Comparison of ENCODE assay signal across 9 mouse cellular contexts in the genomic region with DNA sequence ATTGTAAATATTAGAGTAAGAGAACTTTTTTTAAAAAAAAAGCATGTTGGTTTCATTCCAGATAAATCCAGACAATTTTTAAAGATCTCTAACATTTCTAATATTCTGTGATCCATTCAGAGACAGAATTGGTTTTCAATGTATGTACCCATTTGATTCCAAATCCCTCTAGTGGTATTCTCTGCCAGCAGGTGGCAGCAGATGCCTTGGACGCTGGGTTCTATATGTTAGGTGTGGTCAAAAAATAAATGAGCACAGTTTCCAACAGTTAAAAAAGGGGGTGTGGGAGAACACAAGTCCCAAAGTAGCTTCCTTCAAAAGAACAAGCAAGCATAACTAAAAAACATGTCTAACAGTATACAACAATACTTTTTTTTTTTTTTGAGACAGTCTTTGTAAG. TPM values are rescaled to one million over a fixed set of nuclear protein-coding genes. Genes with fewer than 3 reads are reported as not detected.
DNase-seq lines count a peak whose midpoint lies in the region; ATAC-seq and TF ChIP-seq lines count a peak whose summit lies in the region.
"Had no signal": no experiment of that assay in that cellular context is flagged by ENCODE, and none has a peak within 500 bp of the region (broad histone marks: within the 10 kb centered on the region; RNA-seq: fewer than 3 reads in every experiment).

No protein-coding gene starts in this region.

- no peaks in the 10 kb centered on the region for H3K9me3 ChIP-seq in MEL (replicated peaks; ENCODE audit: insufficient read depth, low read length)
- H3K9me3 ChIP-seq in liver, embryonic 14.5 days (ENCODE audit: control insufficient read depth, low read length), result no peaks in the 10 kb centered on the region

- WGBS in liver, embryonic 14.5 days (ENCODE audit: insufficient replicate concordance), result 0% methylated on average over 1 of the region's 1 CpGs

- TF ChIP-seq CTCF in MEL (IDR thresholded peaks at IDR 0.05 in 2 of 3, conservative IDR thresholded peaks at IDR 0.05 in 1 of 3; ENCODE audit: control insufficient read depth in 1 of 3, insufficient read depth in 1 of 3, low read depth in 2 of 3, low read length in 3 of 3, poor library complexity in 1 of 3, severe bottlenecking in 1 of 3), result peak; percentile 32 to 60 (median 55); a peak in 5 of 6 replicates
- peak; percentile 58 for TF ChIP-seq CTCF in liver, embryonic 14.5 days (IDR thresholded peaks at IDR 0.05; ENCODE audit: low read depth)

- peak; percentile 43 for TF ChIP-seq RAD21 in MEL (IDR thresholded peaks at IDR 0.05; ENCODE audit: low read depth, low read length)

- peak; percentile 24 for DNase-seq in CD4-positive, CD25-positive, alpha-beta regulatory T cell, adult 2 months (ENCODE audit: low read depth, low spot score)
- DNase-seq in layer of hippocampus, adult 11-12 months (ENCODE audit: low spot score), result peak; percentile 64
- DNase-seq in layer of hippocampus, postnatal 10 days (ENCODE audit: low spot score in 2 of 2), result no peak
- DNase-seq in MEL (ENCODE audit: low read depth, low spot score), result peak; percentile 22
- peak; percentile 76 for DNase-seq in embryo, embryonic 11 days
- DNase-seq in liver, embryonic 14.5 days (ENCODE audit: low read depth in 3 of 3, low spot score in 3 of 3), result peak; percentile 5 to 20 (median 11)

- no peak for TF ChIP-seq EP300 in MEL (IDR thresholded peaks at IDR 0.05; ENCODE audit: low read depth in 1 of 2, low read length in 2 of 2)
- no peak for TF ChIP-seq EP300 in liver, embryonic 14.5 days (IDR thresholded peaks at IDR 0.05; ENCODE audit: low read depth)

- no peaks in the 10 kb centered on the region for H3K36me3 ChIP-seq in MEL (ENCODE audit: control insufficient read depth in 1 of 2, insufficient read depth in 2 of 2, low read length in 2 of 2)
- no peaks in the 10 kb centered on the region for H3K36me3 ChIP-seq in liver, embryonic 14.5 days (replicated peaks; ENCODE audit: control insufficient read depth, insufficient read depth, low read depth)

- no peak overlapping the region for H3K4me2 ChIP-seq in liver, embryonic 14.5 days (ENCODE audit: low read depth)

- no peak for TF ChIP-seq POLR2A in MEL (IDR thresholded peaks at IDR 0.05; ENCODE audit: control insufficient read depth in 1 of 2, insufficient read depth in 1 of 2, low read depth in 1 of 2, low read length in 2 of 2, poor library complexity in 1 of 2)

- no peaks in the 10 kb centered on the region for H3K27me3 ChIP-seq in MEL (ENCODE audit: control insufficient read depth in 1 of 2, insufficient read depth in 2 of 2, low read length in 2 of 2)
- H3K27me3 ChIP-seq in liver, embryonic 14.5 days (ENCODE audit: control insufficient read depth, insufficient read depth, low read length), result no peaks in the 10 kb centered on the region

- no peaks in the 10 kb centered on the region for H3K79me2 ChIP-seq in MEL (ENCODE audit: control insufficient read depth, insufficient read depth, low read length, poor library complexity)

- no peak overlapping the region for H3K4me3 ChIP-seq in MEL (ENCODE audit: control insufficient read depth in 1 of 2, insufficient read depth in 1 of 2, low read depth in 2 of 2, low read length in 2 of 2)
- H3K4me3 ChIP-seq in liver, embryonic 14.5 days (ENCODE audit: insufficient read depth in 1 of 2, low read depth in 2 of 2, low read length in 2 of 2), result no peak overlapping the region

- no peak overlapping the region for H3K27ac ChIP-seq in MEL (ENCODE audit: control insufficient read depth, low read depth, low read length)
- H3K27ac ChIP-seq in liver, embryonic 14.5 days, result no peak overlapping the region
- H3K27ac ChIP-seq: macrophage had no signal

- no peaks in the 10 kb centered on the region for H3K4me1 ChIP-seq in MEL (ENCODE audit: control insufficient read depth in 1 of 2, insufficient read depth in 2 of 2, low read length in 2 of 2)
- H3K4me1 ChIP-seq in liver, embryonic 14.5 days (replicated peaks; ENCODE audit: control insufficient read depth in 2 of 2, insufficient read depth in 2 of 2, low read length in 1 of 2), result peaks cover 0 to 9% of the 10 kb centered on the region in 2 experiments; a peak in 2 of 4 replicates

- no peak overlapping the region for H3K9ac ChIP-seq in MEL (ENCODE audit: control insufficient read depth, low read depth, low read length, poor library complexity, severe bottlenecking)
- no peak overlapping the region for H3K9ac ChIP-seq in liver, embryonic 14.5 days (replicated peaks)

- no peak for ATAC-seq in CD4-positive, CD25-positive, alpha-beta regulatory T cell, adult 4 months
- no peak for ATAC-seq in liver, embryonic 14.5 days (ENCODE audit: insufficient read depth)
- no peak for ATAC-seq in erythroid progenitor cell, adult 5-6 weeks (replicated peaks; ENCODE audit: low FRiP score, poor library complexity, severe bottlenecking)

TF ChIP-seq in MEL, 35 proteins besides CTCF, POLR2A, EP300 and RAD21:
- TF ChIP-seq SMC3 (IDR thresholded peaks at IDR 0.05; ENCODE audit: low read depth, low read length), result peak; percentile 43
- no peak for TF ChIP-seq GABPA (IDR thresholded peaks at IDR 0.05; ENCODE audit: low read depth, low read length)

RNA-seq across cellular contexts. Expression of gene Kalrn, which starts 41.8 kb away (rescaled TPM):
- polyA plus RNA-seq in CD4-positive, CD25-positive, alpha-beta regulatory T cell, adult 4 months (2017; shearing (Covaris generic)), result under 1 TPM in 1 of 2 experiments, not detected in 1; 0.42 TPM
- total RNA-seq in layer of hippocampus, postnatal 10 days (2021), result 100 to 1,000 TPM; 312 to 341 TPM
- total RNA-seq in MEL (2012; rRNA removed), result 9.5 and 10.4 TPM in 2 replicates
- 10 to 100 TPM in 1 of 2 experiments, not detected in 1; 11.8 TPM for polyA plus RNA-seq in MEL (2012; ENCODE audit: insufficient read depth in 1 of 2, insufficient read length in 2 of 2, low read depth in 1 of 2, low replicate concordance in 2 of 2, missing spikeins in 1 of 2)
- polyA plus RNA-seq in liver, embryonic 14.5 days (2012; rRNA removed), result 5.1 and 7.2 TPM in 2 replicates
- 8.5 and 11.6 TPM in 2 replicates for polyA plus RNA-seq in liver, embryonic 14.5 days (2014; fragmentation: Nextera tagmentation; extraction: Ambion mirVana)
- 1.1 TPM in 1 of 2 replicates, not detected in the other for total RNA-seq in erythroid progenitor cell, adult 5-6 weeks (2015; ENCODE audit: low replicate concordance)
- 1.1 and 1.7 TPM in 2 replicates for total RNA-seq in erythroid progenitor cell, adult 5-6 weeks (2017; ENCODE audit: low replicate concordance)

Comparison
In these comparisons a context has a peak if more than half of its experiments do, and no peak if none do; other contexts are left out.
1. DNase-seq: peak in CD4-positive, CD25-positive, alpha-beta regulatory T cell, adult 2 months (single experiment), layer of hippocampus, adult 11-12 months (single experiment), MEL (single experiment), embryo, embryonic 11 days (single experiment) and liver, embryonic 14.5 days (3 of 3); none in layer of hippocampus, postnatal 10 days (0 of 2).
2. RNA of gene Kalrn, which starts 41.8 kb away (total RNA-seq): 312 to 341 TPM in layer of hippocampus, postnatal 10 days; 9.5 to 10.4 TPM in MEL and 1.1 to 1.7 TPM in erythroid progenitor cell, adult 5-6 weeks; every median in the first group is over 10 times any median in the second.